Mouse (Mus musculus): ENCODE measurements at regions not wholly inside any gene's neighbourhood (a gene's known extent, or its start where the extent isn't known, plus 50 kb on each side); places are given as distances from the start of the nearest gene placed in this dataset.

DNA sequence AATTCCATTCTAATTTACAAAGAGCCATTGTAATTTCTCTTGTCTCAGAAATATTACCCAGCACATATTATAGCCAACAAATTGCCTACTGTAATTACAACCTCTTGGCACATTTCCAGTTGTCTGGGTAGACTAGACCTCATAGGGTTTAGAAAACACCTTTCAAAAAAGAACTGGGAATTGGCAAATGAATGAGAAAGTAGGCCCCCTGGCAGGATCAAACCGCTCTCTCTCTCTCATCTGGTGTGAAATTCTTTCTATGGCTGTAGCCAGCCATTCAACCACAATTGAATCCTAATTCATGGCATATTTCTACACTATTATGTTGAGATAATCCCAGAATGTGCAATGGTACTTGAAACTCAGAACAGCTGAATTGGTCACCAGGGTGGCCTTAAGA, 65.3 kb upstream of the Pde3a start:
- WGBS, result 44% methylated on average over 1 of the region's 1 CpGs
- no peak for ATAC-seq (ENCODE audit: low FRiP score, low read depth)
- no peak for DNase-seq (ENCODE audit: low spot score)
- Histone ChIP-seq H3K9me3 (ENCODE audit: control insufficient read depth, low read length) (no peaks in the 10 kb centered on the region), H3K27me3 (ENCODE audit: control insufficient read depth, insufficient read depth, low read length) (no peaks in the 10 kb centered on the region), H3K27ac (replicated peaks; ENCODE audit: low read depth, low read length) (no peak overlapping the region), H3K4me1 (ENCODE audit: control insufficient read depth, insufficient read depth, low read length) (no peaks in the 10 kb centered on the region), H3K36me3 (ENCODE audit: control insufficient read depth, insufficient read depth, low read length) (no peaks in the 10 kb centered on the region), H3K9ac (ENCODE audit: low read depth, low read length, severe bottlenecking) (no peak overlapping the region), H3K4me3 (replicated peaks; ENCODE audit: low read length) (no peak overlapping the region), H3K4me2 (replicated peaks; ENCODE audit: low read depth, low read length, severe bottlenecking) (no peak overlapping the region)
- TF ChIP-seq POLR2A (IDR thresholded peaks at IDR 0.05; ENCODE audit: borderline replicate concordance, extremely low read depth, insufficient read depth, insufficient read length), result no peak

DNA sequence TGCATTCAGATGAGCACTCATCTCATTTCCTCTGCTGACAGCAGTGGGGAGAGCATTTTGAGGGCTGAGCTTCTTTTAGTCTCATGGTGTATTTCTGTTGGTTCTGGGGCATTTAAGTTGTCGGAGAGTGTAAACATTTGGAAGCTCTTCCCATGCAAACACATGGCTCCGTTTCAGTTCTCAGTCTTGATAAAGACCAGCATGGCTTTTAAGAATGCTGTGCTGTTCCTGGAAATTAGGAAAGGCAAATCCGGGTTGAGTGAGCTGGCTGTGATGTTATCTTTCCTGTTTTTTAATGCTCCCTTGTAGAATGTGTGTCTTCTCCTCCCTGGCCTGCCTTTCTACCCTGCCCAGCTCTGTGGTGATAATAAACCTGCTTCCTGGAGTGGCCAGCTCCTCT, 61.0 kb upstream of the Pde3a start:
- Histone ChIP-seq H3K9me3 (ENCODE audit: control insufficient read depth, low read length) (no peaks in the 10 kb centered on the region), H3K4me3 (replicated peaks; ENCODE audit: low read length) (no peak overlapping the region), H3K27me3 (ENCODE audit: control insufficient read depth, insufficient read depth, low read length) (no peaks in the 10 kb centered on the region), H3K36me3 (ENCODE audit: control insufficient read depth, insufficient read depth, low read length) (no peaks in the 10 kb centered on the region), H3K27ac (replicated peaks; ENCODE audit: low read depth, low read length) (no peak overlapping the region), H3K4me1 (ENCODE audit: control insufficient read depth, insufficient read depth, low read length) (no peaks in the 10 kb centered on the region), H3K4me2 (replicated peaks; ENCODE audit: low read depth, low read length, severe bottlenecking) (no peak overlapping the region), H3K9ac (ENCODE audit: low read depth, low read length, severe bottlenecking) (no peak overlapping the region)
- WGBS, result 54% methylated on average over 3 of the region's 3 CpGs
- no peak for DNase-seq (ENCODE audit: low spot score)
- no peak for TF ChIP-seq POLR2A (IDR thresholded peaks at IDR 0.05; ENCODE audit: borderline replicate concordance, extremely low read depth, insufficient read depth, insufficient read length)
- no peak for ATAC-seq (ENCODE audit: low FRiP score, low read depth)

DNA sequence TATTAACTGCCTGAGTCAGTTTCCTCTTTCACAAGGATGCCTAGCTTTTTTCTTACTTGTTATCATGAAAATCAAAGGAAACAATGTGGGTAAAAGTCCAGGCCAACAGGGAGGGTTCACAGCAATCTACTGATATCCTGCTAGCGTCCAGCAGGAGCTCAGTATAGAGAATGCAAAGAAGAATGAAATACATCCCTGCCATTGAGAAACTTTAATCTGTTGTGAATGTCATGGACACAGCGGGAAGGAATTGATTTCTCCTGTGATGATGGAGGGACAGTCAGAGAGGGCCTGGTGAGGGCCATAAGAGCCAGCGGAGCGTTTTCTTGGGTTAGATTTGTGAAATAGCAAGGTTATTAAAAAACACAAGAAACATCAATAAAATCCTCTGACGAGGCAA, 60.0 kb upstream of the Pde3a start:
- H3K27ac ChIP-seq (replicated peaks; ENCODE audit: low read depth, low read length), result no peak overlapping the region
- H3K4me1 ChIP-seq (ENCODE audit: control insufficient read depth, insufficient read depth, low read length), result no peaks in the 10 kb centered on the region
- no peak overlapping the region for H3K4me3 ChIP-seq (replicated peaks; ENCODE audit: low read length)
- TF ChIP-seq POLR2A (IDR thresholded peaks at IDR 0.05; ENCODE audit: borderline replicate concordance, extremely low read depth, insufficient read depth, insufficient read length), result no peak
- no peaks in the 10 kb centered on the region for H3K9me3 ChIP-seq (ENCODE audit: control insufficient read depth, low read length)
- no peaks in the 10 kb centered on the region for H3K36me3 ChIP-seq (ENCODE audit: control insufficient read depth, insufficient read depth, low read length)
- H3K27me3 ChIP-seq (ENCODE audit: control insufficient read depth, insufficient read depth, low read length), result no peaks in the 10 kb centered on the region
- ATAC-seq (ENCODE audit: low FRiP score, low read depth) (no peak), DNase-seq (ENCODE audit: low spot score) (no peak)
- no peak overlapping the region for H3K4me2 ChIP-seq (replicated peaks; ENCODE audit: low read depth, low read length, severe bottlenecking)
- no peak overlapping the region for H3K9ac ChIP-seq (ENCODE audit: low read depth, low read length, severe bottlenecking)
- WGBS, result 77% methylated on average over 5 of the region's 5 CpGs

DNA sequence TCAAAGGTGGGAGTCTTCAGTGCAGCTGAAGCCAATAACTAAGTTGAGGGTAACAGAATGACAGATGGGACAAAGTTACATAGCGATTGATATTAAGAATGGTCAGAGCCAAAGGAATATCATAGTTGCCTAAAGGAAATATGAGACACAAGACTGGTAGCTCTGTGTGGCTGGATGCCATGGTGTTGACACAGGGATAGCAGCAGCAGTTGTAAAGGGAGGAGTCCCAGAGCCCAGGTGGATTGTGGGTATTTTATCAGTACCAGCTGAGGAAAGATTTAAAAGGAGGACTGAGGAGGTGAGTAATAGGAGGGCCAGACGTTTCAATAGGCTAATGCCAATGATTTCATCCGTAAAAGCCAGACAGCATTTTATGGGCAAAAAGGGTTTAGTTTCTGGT, 59.4 kb upstream of the Pde3a start:
- TF ChIP-seq POLR2A (IDR thresholded peaks at IDR 0.05; ENCODE audit: borderline replicate concordance, extremely low read depth, insufficient read depth, insufficient read length), result no peak
- Histone ChIP-seq H3K4me3 (replicated peaks; ENCODE audit: low read length) (no peak overlapping the region), H3K9me3 (ENCODE audit: control insufficient read depth, low read length) (no peaks in the 10 kb centered on the region), H3K27ac (replicated peaks; ENCODE audit: low read depth, low read length) (no peak overlapping the region), H3K9ac (ENCODE audit: low read depth, low read length, severe bottlenecking) (no peak overlapping the region), H3K36me3 (ENCODE audit: control insufficient read depth, insufficient read depth, low read length) (no peaks in the 10 kb centered on the region), H3K27me3 (ENCODE audit: control insufficient read depth, insufficient read depth, low read length) (no peaks in the 10 kb centered on the region), H3K4me2 (replicated peaks; ENCODE audit: low read depth, low read length, severe bottlenecking) (no peak overlapping the region), H3K4me1 (ENCODE audit: control insufficient read depth, insufficient read depth, low read length) (no peaks in the 10 kb centered on the region)
- DNase-seq (ENCODE audit: low spot score) (no peak), ATAC-seq (ENCODE audit: low FRiP score, low read depth) (no peak)
- WGBS, result 45% methylated on average over 3 of the region's 3 CpGs

DNA sequence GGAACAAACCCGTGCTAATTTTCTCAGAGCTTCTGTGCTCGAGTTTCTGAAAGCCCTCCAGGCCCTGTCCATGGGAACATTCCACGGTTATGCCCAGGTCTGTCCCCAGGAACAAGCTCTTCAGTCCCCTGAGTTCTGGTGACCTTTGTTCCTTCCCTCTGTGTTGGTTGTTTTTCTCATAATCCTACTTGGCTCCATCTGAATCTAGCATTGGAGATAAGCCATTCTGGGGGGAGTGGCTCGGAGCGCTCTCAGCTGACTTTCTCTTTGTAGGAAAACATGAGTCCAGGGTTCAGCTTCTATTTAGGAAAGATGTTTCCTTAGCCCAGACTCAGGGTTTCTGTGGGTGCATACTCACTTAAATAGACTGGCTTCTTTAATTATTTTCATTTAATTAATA, 58.7 kb upstream of the Pde3a start:
- Histone ChIP-seq H3K9ac (ENCODE audit: low read depth, low read length, severe bottlenecking) (no peak overlapping the region), H3K4me2 (replicated peaks; ENCODE audit: low read depth, low read length, severe bottlenecking) (no peak overlapping the region), H3K36me3 (ENCODE audit: control insufficient read depth, insufficient read depth, low read length) (no peaks in the 10 kb centered on the region), H3K27ac (replicated peaks; ENCODE audit: low read depth, low read length) (no peak overlapping the region), H3K4me3 (replicated peaks; ENCODE audit: low read length) (no peak overlapping the region), H3K27me3 (ENCODE audit: control insufficient read depth, insufficient read depth, low read length) (no peaks in the 10 kb centered on the region), H3K4me1 (ENCODE audit: control insufficient read depth, insufficient read depth, low read length) (no peaks in the 10 kb centered on the region), H3K9me3 (ENCODE audit: control insufficient read depth, low read length) (no peaks in the 10 kb centered on the region)
- ATAC-seq (ENCODE audit: low FRiP score, low read depth) (no peak), DNase-seq (ENCODE audit: low spot score) (no peak)
- WGBS, result 80% methylated on average over 5 of the region's 5 CpGs
- TF ChIP-seq POLR2A (IDR thresholded peaks at IDR 0.05; ENCODE audit: borderline replicate concordance, extremely low read depth, insufficient read depth, insufficient read length), result no peak

DNA sequence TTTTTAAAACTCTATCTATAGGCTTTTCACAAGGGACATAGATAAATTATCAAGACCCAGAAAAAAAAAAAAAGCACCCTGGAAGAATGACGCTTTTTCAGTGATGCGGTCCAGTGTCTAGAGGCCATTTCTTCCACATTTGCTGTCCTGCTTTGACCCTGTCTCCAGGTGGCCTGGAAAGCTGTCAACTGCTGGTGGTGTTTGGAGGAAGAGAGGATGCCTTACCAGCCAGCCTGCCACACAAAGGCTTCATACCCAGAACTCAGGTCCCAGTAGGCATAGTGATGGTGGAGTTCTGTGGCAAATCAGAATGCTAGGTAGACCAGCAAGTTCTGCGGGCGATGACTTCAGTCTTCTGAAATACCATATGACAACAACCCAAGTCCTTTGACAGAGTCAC, 51.6 kb upstream of the Pde3a start:
- no peaks in the 10 kb centered on the region for H3K9me3 ChIP-seq (ENCODE audit: control insufficient read depth, low read length)
- H3K9ac ChIP-seq (ENCODE audit: low read depth, low read length, severe bottlenecking), result no peak overlapping the region
- no peak overlapping the region for H3K27ac ChIP-seq (replicated peaks; ENCODE audit: low read depth, low read length)
- no peak for DNase-seq (ENCODE audit: low spot score)
- H3K4me1 ChIP-seq (ENCODE audit: control insufficient read depth, insufficient read depth, low read length), result no peaks in the 10 kb centered on the region
- H3K27me3 ChIP-seq (ENCODE audit: control insufficient read depth, insufficient read depth, low read length), result no peaks in the 10 kb centered on the region
- H3K4me3 ChIP-seq (replicated peaks; ENCODE audit: low read length), result no peak overlapping the region
- no peak for ATAC-seq (ENCODE audit: low FRiP score, low read depth)
- H3K36me3 ChIP-seq (ENCODE audit: control insufficient read depth, insufficient read depth, low read length), result no peaks in the 10 kb centered on the region
- TF ChIP-seq POLR2A (IDR thresholded peaks at IDR 0.05; ENCODE audit: borderline replicate concordance, extremely low read depth, insufficient read depth, insufficient read length), result no peak
- no peak overlapping the region for H3K4me2 ChIP-seq (replicated peaks; ENCODE audit: low read depth, low read length, severe bottlenecking)
- 89% methylated on average over 4 of the region's 4 CpGs for WGBS
